Mouse (Mus musculus) hindbrain, embryonic 12.5 days (tissue): ENCODE results near the gene Chaf1b. TPM values are rescaled to one million over a fixed set of nuclear protein-coding genes. Genes with fewer than 3 reads are reported as not detected.

Source experiments
- ATAC-seq: fragments of 200-750 bp; cut with Nextera tagmentation; 2 replicates; pipeline ENCODE4 v1.8.0; 2017; ENCODE audit warnings: moderate TSS enrichment; ENCODE audit not compliant: low FRiP score
- H3K27ac ChIP-seq: fragments of 300-500 bp; sonication (generic); 2 replicates; pipeline ENCODE4 v1.5.1; 2016; ENCODE audit warnings: mild to moderate bottlenecking
- H3K27me3 ChIP-seq: fragments of 300-500 bp; sonication (generic); 2 replicates; pipeline ENCODE4 v1.6.1; 2016; ENCODE audit warnings: mild to moderate bottlenecking
- H3K36me3 ChIP-seq: fragments of 300-500 bp; sonication (generic); 2 replicates; pipeline ENCODE4 v1.6.1; 2016; ENCODE audit warnings: mild to moderate bottlenecking
- H3K4me1 ChIP-seq: fragments of 300-500 bp; sonication (generic); 2 replicates; pipeline ENCODE4 v1.6.1; 2016
- H3K4me2 ChIP-seq: fragments of 300-500 bp; sonication (generic); replicated peaks from 2 replicates; pipeline ENCODE4 v1.6.1; 2016; ENCODE audit warnings: mild to moderate bottlenecking
- H3K4me3 ChIP-seq: fragments of 300-500 bp; sonication (generic); 2 replicates; pipeline ENCODE4 v1.5.1; 2016; ENCODE audit warnings: mild to moderate bottlenecking
- H3K9ac ChIP-seq: fragments of 300-500 bp; sonication (generic); 2 replicates; pipeline ENCODE4 v1.6.1; 2016; ENCODE audit warnings: mild to moderate bottlenecking, moderate library complexity
- H3K9me3 ChIP-seq: fragments of 300-500 bp; sonication (generic); replicated peaks from 2 replicates; pipeline ENCODE4 v1.6.1; 2016; ENCODE audit warnings: mild to moderate bottlenecking
- WGBS: fragments of 180-500 bp; shearing (Covaris S2); methylation state at CpG from one replicate; pipeline ENCODE4 v1.1.7; 2016; 5-methylcytosine and 5-hydroxymethylcytosine counted together
- polyA plus RNA-seq: library from polyadenylated mRNA; unstranded; fragments of >200 nt; fragmentation: Nextera tagmentation; extraction: Ambion mirVana; gene quantifications from 2 replicates; pipeline ENCODE4 v1.2.1, GENCODE M21; 2016

The Chaf1b gene
- 48.4 and 55.1 TPM in 2 replicates for polyA plus RNA-seq

- no peak within 1 kb of the TSS for H3K27ac ChIP-seq
Measured at GRCm38 (mm10) chr16:93883423-93884085, at the start of gene Chaf1b. TSS of gene Chaf1b (plus strand) at chr16:93883901.

GRCm38 (mm10) chr16:93834076-93834475, 49.6 kb upstream of the Chaf1b start:
- no peak overlapping the region for H3K27ac ChIP-seq
- H3K4me3 ChIP-seq = no peak overlapping the region
- ATAC-seq = no peak
- no peak overlapping the region for H3K9ac ChIP-seq
- WGBS = 97% methylated on average over 2 of the region's 2 CpGs
- no peaks in the 10 kb centered on the region for H3K36me3 ChIP-seq
- H3K27me3 ChIP-seq = no peaks in the 10 kb centered on the region
- H3K9me3 ChIP-seq = no peaks in the 10 kb centered on the region
- H3K4me2 ChIP-seq = no peak overlapping the region
- H3K4me1 ChIP-seq = peaks cover 16% of the 10 kb centered on the region

More at GRCm38 (mm10) chr16:93883423-93884085, at the start of gene Chaf1b:
- under 1% methylated on average over 54 of the region's 54 CpGs for WGBS
- Histone ChIP-seq H3K4me2 (peak within 1 kb of the TSS; percentile 89), H3K4me3 (peak within 1 kb of the TSS; percentile 77), H3K36me3 (0 out of 2 replicates have a peak, but pooled peaks cover 4% of the 10 kb centered on the region), H3K27me3 (no peaks in the 10 kb centered on the region), H3K4me1 (peaks cover 13% of the 10 kb centered on the region), H3K9ac (peak within 1 kb of the TSS; percentile 73), H3K9me3 (no peaks in the 10 kb centered on the region)
- ATAC-seq = peak; percentile 97

GRCm38 (mm10) chr16:93839049-93839448, 44.7 kb upstream of the Chaf1b start:
- H3K27me3 ChIP-seq = no peaks in the 10 kb centered on the region
- H3K4me3 ChIP-seq = no peak overlapping the region
- ATAC-seq = no peak
- no peak overlapping the region for H3K27ac ChIP-seq
- no peak overlapping the region for H3K4me2 ChIP-seq
- H3K9me3 ChIP-seq = no peaks in the 10 kb centered on the region
- H3K36me3 ChIP-seq = no peaks in the 10 kb centered on the region
- peaks cover 4% of the 10 kb centered on the region for H3K4me1 ChIP-seq
- WGBS = 94% methylated on average over 1 of the region's 1 CpGs
- no peak overlapping the region for H3K9ac ChIP-seq

- Histone ChIP-seq H3K4me3 (no peak overlapping the region), H3K4me2 (no peak overlapping the region), H3K4me1 (no peaks in the 10 kb centered on the region), H3K36me3 (peaks cover 84% of the 10 kb centered on the region), H3K27ac (no peak overlapping the region), H3K27me3 (no peaks in the 10 kb centered on the region), H3K9me3 (no peaks in the 10 kb centered on the region), H3K9ac (no peak overlapping the region)
- no peak for ATAC-seq
- WGBS = over 99% methylated on average over 3 of the region's 3 CpGs
Measured at GRCm38 (mm10) chr16:93850527-93850926, 33.2 kb upstream of the Chaf1b start.

GRCm38 (mm10) chr16:93859967-93860366, 23.7 kb upstream of the Chaf1b start:
- H3K36me3 ChIP-seq = peaks cover 78% of the 10 kb centered on the region
- no peak overlapping the region for H3K4me3 ChIP-seq
- no peak overlapping the region for H3K4me2 ChIP-seq
- 95% methylated on average over 4 of the region's 4 CpGs for WGBS
- no peaks in the 10 kb centered on the region for H3K4me1 ChIP-seq
- H3K27ac ChIP-seq = no peak overlapping the region
- no peak overlapping the region for H3K9ac ChIP-seq
- no peaks in the 10 kb centered on the region for H3K9me3 ChIP-seq
- ATAC-seq = no peak
- no peaks in the 10 kb centered on the region for H3K27me3 ChIP-seq

GRCm38 (mm10) chr16:93860686-93861085, 23.0 kb upstream of the Chaf1b start:
- no peaks in the 10 kb centered on the region for H3K9me3 ChIP-seq
- ATAC-seq = no peak
- H3K36me3 ChIP-seq = peaks cover 80% of the 10 kb centered on the region
- H3K4me1 ChIP-seq = no peaks in the 10 kb centered on the region
- H3K4me2 ChIP-seq = no peak overlapping the region
- no peak overlapping the region for H3K4me3 ChIP-seq
- H3K9ac ChIP-seq = no peak overlapping the region
- H3K27ac ChIP-seq = no peak overlapping the region
- no peaks in the 10 kb centered on the region for H3K27me3 ChIP-seq

- H3K27ac ChIP-seq = no peak overlapping the region
- H3K27me3 ChIP-seq = no peaks in the 10 kb centered on the region
- H3K4me2 ChIP-seq = no peak overlapping the region
- H3K36me3 ChIP-seq = peaks cover 70% of the 10 kb centered on the region
- H3K4me1 ChIP-seq = no peaks in the 10 kb centered on the region
- ATAC-seq = no peak
- no peaks in the 10 kb centered on the region for H3K9me3 ChIP-seq
- no peak overlapping the region for H3K9ac ChIP-seq
- WGBS = 96% methylated on average over 13 of the region's 13 CpGs
- no peak overlapping the region for H3K4me3 ChIP-seq
Measured at GRCm38 (mm10) chr16:93874841-93875240, 8.9 kb upstream of the Chaf1b start.

- H3K36me3 ChIP-seq = peaks cover 43% of the 10 kb centered on the region
- no peaks in the 10 kb centered on the region for H3K9me3 ChIP-seq
- ATAC-seq = no peak
- WGBS = 91% methylated on average over 6 of the region's 6 CpGs
- H3K4me1 ChIP-seq = no peaks in the 10 kb centered on the region
- no peak overlapping the region for H3K4me3 ChIP-seq
- no peaks in the 10 kb centered on the region for H3K27me3 ChIP-seq
- no peak overlapping the region for H3K9ac ChIP-seq
- no peak overlapping the region for H3K4me2 ChIP-seq
- H3K27ac ChIP-seq = no peak overlapping the region; the same call in 1 of the 2 replicates
Measured at GRCm38 (mm10) chr16:93877612-93878380, 5.9 kb upstream of the Chaf1b start.

GRCm38 (mm10) chr16:93884086-93884721, 503 bp downstream of the Chaf1b start:
- H3K27me3 ChIP-seq = no peaks in the 10 kb centered on the region
- peak overlapping the region; percentile 89 for H3K4me2 ChIP-seq
- ATAC-seq = peak; percentile 74
- H3K9me3 ChIP-seq = no peaks in the 10 kb centered on the region
- H3K27ac ChIP-seq = no peak overlapping the region
- H3K4me1 ChIP-seq = peaks cover 13% of the 10 kb centered on the region
- under 1% methylated on average over 43 of the region's 43 CpGs for WGBS
- H3K9ac ChIP-seq = peak overlapping the region; percentile 73
- H3K4me3 ChIP-seq = peak overlapping the region; percentile 77
- peaks cover 9% of the 10 kb centered on the region; the same call in 1 of the 2 replicates for H3K36me3 ChIP-seq

- no peaks in the 10 kb centered on the region for H3K9me3 ChIP-seq
- 54% methylated on average over 5 of the region's 5 CpGs for WGBS
- no peak for ATAC-seq
Measured at GRCm38 (mm10) chr16:93884722-93885113, 1.0 kb downstream of the Chaf1b start.

GRCm38 (mm10) chr16:93888481-93888880, 4.8 kb downstream of the Chaf1b start:
- peaks cover 44% of the 10 kb centered on the region for H3K36me3 ChIP-seq

More at GRCm38 (mm10) chr16:93884722-93885113, 1.0 kb downstream of the Chaf1b start:
- Histone ChIP-seq H3K4me3 (peak overlapping the region; percentile 77), H3K9ac (peak overlapping the region; percentile 73), H3K27ac (no peak overlapping the region), H3K36me3 (peaks cover 12% of the 10 kb centered on the region), H3K4me2 (peak overlapping the region; percentile 89), H3K27me3 (no peaks in the 10 kb centered on the region), H3K4me1 (peaks cover 13% of the 10 kb centered on the region)

GRCm38 (mm10) chr16:93890948-93891604, 7.4 kb downstream of the Chaf1b start:
- Histone ChIP-seq H3K4me3 (no peak overlapping the region), H3K9me3 (no peaks in the 10 kb centered on the region), H3K9ac (no peak overlapping the region), H3K36me3 (peaks cover 52% of the 10 kb centered on the region), H3K4me2 (no peak overlapping the region), H3K27ac (no peak overlapping the region), H3K27me3 (no peaks in the 10 kb centered on the region), H3K4me1 (0 out of 2 replicates have a peak, but pooled peaks cover 3% of the 10 kb centered on the region)
- WGBS = 90% methylated on average over 12 of the region's 12 CpGs
- ATAC-seq = no peak

More at GRCm38 (mm10) chr16:93888481-93888880, 4.8 kb downstream of the Chaf1b start:
- H3K4me3 ChIP-seq = no peak overlapping the region
- H3K9me3 ChIP-seq = no peaks in the 10 kb centered on the region
- H3K9ac ChIP-seq = no peak overlapping the region
- ATAC-seq = no peak
- H3K4me2 ChIP-seq = no peak overlapping the region
- WGBS = 90% methylated on average over 6 of the region's 6 CpGs
- no peaks in the 10 kb centered on the region for H3K27me3 ChIP-seq
- H3K27ac ChIP-seq = no peak overlapping the region
- H3K4me1 ChIP-seq = peaks cover 13% of the 10 kb centered on the region
